Mouse (Mus musculus) lung, embryonic 14.5 days (tissue): ENCODE data around the gene Gimap4. TPM values are rescaled to one million over a fixed set of nuclear protein-coding genes. Genes with fewer than 3 reads are reported as not detected.
A peak's percentile ranks its signal among the peaks of the same experiment; 100 is the strongest.

Experiments
- ATAC-seq: fragments of 200-750 bp; cut with Nextera tagmentation; 2 replicates; pipeline ENCODE4 v1.8.0; 2017; ENCODE audit warnings: mild to moderate bottlenecking, moderate TSS enrichment, moderate library complexity; ENCODE audit not compliant: insufficient read depth
- DNase-seq: peaks from one replicate; pipeline ENCODE4 v3.0.0-alpha.2; 2015
- H3K27ac ChIP-seq: fragments of 300-500 bp; sonication (generic); 2 replicates; pipeline ENCODE4 v1.5.1; 2014; ENCODE audit warnings: low read depth, mild to moderate bottlenecking, moderate library complexity
- H3K27me3 ChIP-seq: fragments of 300-500 bp; sonication (generic); 2 replicates; pipeline ENCODE4 v1.6.1; 2014; ENCODE audit warnings: low read length, control low read depth; ENCODE audit not compliant: insufficient read depth
- H3K36me3 ChIP-seq: fragments of 300-500 bp; sonication (generic); 2 replicates; pipeline ENCODE4 v1.6.1; 2014; ENCODE audit warnings: control low read depth; ENCODE audit not compliant: insufficient read depth
- H3K4me1 ChIP-seq: fragments of 300-500 bp; sonication (generic); 2 replicates; pipeline ENCODE4 v1.6.1; 2014; ENCODE audit warnings: antibody characterized with exemption, control low read depth; ENCODE audit not compliant: insufficient read depth
- H3K4me2 ChIP-seq: fragments of 300-500 bp; sonication (generic); 2 replicates; pipeline ENCODE4 v1.6.1; 2014; ENCODE audit warnings: mild to moderate bottlenecking
- H3K4me3 ChIP-seq: fragments of 300-500 bp; sonication (generic); 2 replicates; pipeline ENCODE4 v1.5.1; 2014; ENCODE audit warnings: low read depth, low read length
- H3K9ac ChIP-seq: fragments of 300-500 bp; sonication (generic); 2 replicates; pipeline ENCODE4 v1.6.1; 2014
- H3K9me3 ChIP-seq: fragments of 300-500 bp; sonication (generic); 2 replicates; pipeline ENCODE4 v1.6.1; 2016; ENCODE audit warnings: low read depth, low read length, control low read depth
- CTCF ChIP-seq: IDR thresholded peaks from 2 replicates; pipeline ENCODE4 v1.5.1; 2016; ENCODE audit warnings: antibody characterized with exemption, low read depth
- WGBS: fragments of 180-500 bp; shearing (Covaris S2); extraction: QIAGEN DNeasy Blood & Tissue Kit; methylation state at CpG from one replicate; pipeline ENCODE4 v1.1.7; 2014; 5-methylcytosine and 5-hydroxymethylcytosine counted together
- polyA plus RNA-seq: library from polyadenylated mRNA; unstranded; fragments of >200 nt; fragmentation: Nextera tagmentation; extraction: Ambion mirVana; gene quantifications from 2 replicates; pipeline ENCODE4 v1.2.1, GENCODE M21; 2014

Gene Gimap4
- polyA plus RNA-seq, 1 experiment from 2014 or later, result 27.8 TPM

DNA sequence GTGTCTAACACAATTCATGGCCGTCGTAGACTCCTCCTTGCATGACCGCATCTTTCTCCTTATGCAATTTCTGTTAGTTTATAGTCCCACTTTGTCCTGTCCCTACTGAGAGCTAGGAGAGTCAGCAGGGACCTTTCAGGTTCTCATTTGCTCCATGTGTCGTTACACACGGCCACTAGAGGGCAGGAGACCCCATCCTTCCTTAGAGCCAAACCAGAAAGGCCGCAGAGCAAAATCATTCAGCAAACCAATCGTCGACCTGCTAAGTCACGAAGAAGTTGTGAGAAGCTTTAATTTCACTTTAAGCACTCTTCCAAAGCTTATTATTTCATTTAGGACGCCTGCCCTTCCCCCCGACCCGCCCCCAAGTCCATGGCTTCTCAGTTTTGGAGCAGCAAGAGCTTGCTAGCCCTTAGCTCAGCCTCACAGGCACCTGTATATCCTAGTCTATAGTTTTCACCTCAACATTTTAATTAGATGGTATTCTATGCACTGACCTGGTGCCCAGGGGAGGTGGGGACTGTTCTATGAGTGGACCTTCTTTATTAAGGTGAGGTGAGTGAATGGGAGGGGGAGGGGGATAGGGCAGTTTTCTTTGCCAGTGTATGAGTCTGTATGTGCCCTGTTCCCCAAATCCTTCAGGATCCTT is 38.6 kb upstream of the Gimap4 start:
- Histone ChIP-seq H3K27me3 (no peaks in the 10 kb centered on the region), H3K4me2 (no peak overlapping the region), H3K9me3 (no peaks in the 10 kb centered on the region), H3K36me3 (no peaks in the 10 kb centered on the region), H3K27ac (no peak overlapping the region), H3K9ac (no peak overlapping the region), H3K4me3 (no peak overlapping the region), H3K4me1 (no peaks in the 10 kb centered on the region)
- peak; percentile 90 for TF ChIP-seq CTCF
- ATAC-seq, result peak; percentile 56; the same call in 1 of the 2 replicates
- WGBS, result 10% methylated on average over 12 of the region's 12 CpGs
- peak; percentile 91 for DNase-seq

DNA sequence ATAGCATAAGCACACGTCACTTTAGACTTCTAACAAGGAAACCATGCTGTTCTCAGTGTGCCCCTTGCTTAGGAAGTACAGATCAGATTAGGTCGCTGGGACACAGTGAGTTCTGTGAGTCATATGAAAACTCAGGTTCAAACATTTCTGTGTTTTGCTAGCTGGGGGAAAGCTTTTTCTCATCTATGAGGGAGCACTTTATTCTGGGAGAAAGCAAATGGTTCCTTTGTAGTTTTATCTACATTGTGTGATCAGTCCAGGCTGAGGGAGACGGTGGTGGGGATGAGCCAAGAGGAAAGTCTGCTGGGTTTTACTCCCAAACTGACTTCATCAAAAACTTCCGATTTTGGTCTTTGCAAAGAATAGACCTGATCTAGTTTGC is 38.0 kb upstream of the Gimap4 start:
- Histone ChIP-seq H3K9ac (no peak overlapping the region), H3K4me3 (no peak overlapping the region), H3K27me3 (no peaks in the 10 kb centered on the region), H3K4me1 (no peaks in the 10 kb centered on the region), H3K9me3 (no peaks in the 10 kb centered on the region), H3K4me2 (no peak overlapping the region), H3K36me3 (no peaks in the 10 kb centered on the region), H3K27ac (no peak overlapping the region)
- no peak for TF ChIP-seq CTCF
- DNase-seq (no peak), ATAC-seq (no peak)
- 77% methylated on average over 4 of the region's 4 CpGs for WGBS

DNA sequence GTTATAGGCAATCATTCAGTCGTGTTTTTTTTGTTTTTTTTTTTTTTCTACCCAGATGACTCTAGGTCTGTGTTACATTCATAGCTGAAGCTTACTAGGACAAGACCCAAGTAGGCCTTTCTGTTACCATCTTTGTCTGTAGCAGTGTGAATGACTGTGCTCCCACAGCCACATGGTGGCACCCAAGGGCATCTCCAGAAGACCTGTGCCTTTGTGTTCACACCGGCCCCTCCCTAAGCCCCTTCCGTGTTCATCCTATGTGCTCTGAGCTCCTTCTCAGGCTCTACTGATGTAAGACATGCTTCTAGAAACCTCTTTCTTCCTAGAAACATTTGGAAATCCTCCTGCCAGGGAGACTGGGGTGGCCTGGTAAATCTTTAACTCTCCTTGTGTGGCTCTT is 37.4 kb upstream of the Gimap4 start, which contains the start of gene Gimap8:
TSS of gene Gimap8 (plus strand) at position 240 of the 400 bp plus-strand sequence.
- no peak within 1 kb of the TSS for H3K4me3 ChIP-seq
- H3K36me3 ChIP-seq, result no peaks in the 10 kb centered on the region
- no peak for ATAC-seq
- H3K9me3 ChIP-seq, result no peaks in the 10 kb centered on the region
- no peak within 1 kb of the TSS for H3K27ac ChIP-seq
- H3K27me3 ChIP-seq, result no peaks in the 10 kb centered on the region
- DNase-seq, result peak; percentile 74
- TF ChIP-seq CTCF, result peak; percentile 61
- no peak within 1 kb of the TSS for H3K9ac ChIP-seq
- peak within 1 kb of the TSS; percentile 5 for H3K4me2 ChIP-seq
- H3K4me1 ChIP-seq, result no peaks in the 10 kb centered on the region
- 32% methylated on average over 3 of the region's 3 CpGs for WGBS

DNA sequence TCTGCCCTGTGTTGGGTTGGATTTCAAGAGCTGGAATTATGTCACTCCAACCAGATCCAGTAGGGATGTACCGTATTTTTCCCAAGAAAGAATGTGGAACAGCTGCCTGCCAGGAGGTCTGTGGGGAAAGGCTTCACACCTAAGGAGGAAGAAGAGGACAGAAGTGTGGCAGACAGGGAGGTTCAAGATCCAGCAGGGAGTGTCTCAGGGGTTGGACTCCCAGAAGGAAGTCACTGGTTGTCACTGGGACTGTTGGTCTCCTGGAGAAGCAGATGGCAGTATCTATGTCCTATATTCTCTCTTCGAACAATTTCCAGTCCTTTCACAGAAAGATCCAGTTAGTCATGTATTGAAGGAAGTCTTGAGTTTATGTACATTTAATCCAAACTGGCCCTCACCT is 36.7 kb upstream of the Gimap4 start:
- WGBS, result 82% methylated on average over 2 of the region's 2 CpGs
- H3K4me2 ChIP-seq, result peak overlapping the region; percentile 5
- H3K27me3 ChIP-seq, result no peaks in the 10 kb centered on the region
- ATAC-seq (no peak), DNase-seq (no peak)
- no peak overlapping the region for H3K4me3 ChIP-seq
- no peaks in the 10 kb centered on the region for H3K9me3 ChIP-seq
- H3K27ac ChIP-seq, result no peak overlapping the region
- H3K36me3 ChIP-seq, result no peaks in the 10 kb centered on the region
- H3K9ac ChIP-seq, result no peak overlapping the region
- no peak for TF ChIP-seq CTCF
- H3K4me1 ChIP-seq, result no peaks in the 10 kb centered on the region

DNA sequence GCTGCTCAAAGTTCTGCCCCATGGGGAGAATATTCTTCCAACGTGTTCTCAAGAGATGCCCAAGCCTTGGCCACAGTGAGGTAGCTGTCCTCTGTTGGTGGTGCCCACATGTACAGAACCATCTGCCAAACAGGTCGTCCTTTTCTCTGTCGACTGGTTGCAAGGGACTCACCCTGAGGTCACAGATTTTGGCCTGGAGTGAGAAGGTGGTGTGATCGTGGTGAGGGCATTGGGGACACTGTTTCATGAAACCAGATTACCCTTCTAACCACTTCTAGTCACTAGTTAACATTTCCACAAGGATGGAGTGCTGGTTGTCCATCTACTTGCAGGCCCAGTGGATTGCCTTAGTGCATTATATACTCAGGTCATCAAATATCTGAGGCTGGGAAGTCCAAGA is 35.6 kb upstream of the Gimap4 start:
- TF ChIP-seq CTCF, result no peak
- no peaks in the 10 kb centered on the region for H3K27me3 ChIP-seq
- DNase-seq, result no peak

DNA sequence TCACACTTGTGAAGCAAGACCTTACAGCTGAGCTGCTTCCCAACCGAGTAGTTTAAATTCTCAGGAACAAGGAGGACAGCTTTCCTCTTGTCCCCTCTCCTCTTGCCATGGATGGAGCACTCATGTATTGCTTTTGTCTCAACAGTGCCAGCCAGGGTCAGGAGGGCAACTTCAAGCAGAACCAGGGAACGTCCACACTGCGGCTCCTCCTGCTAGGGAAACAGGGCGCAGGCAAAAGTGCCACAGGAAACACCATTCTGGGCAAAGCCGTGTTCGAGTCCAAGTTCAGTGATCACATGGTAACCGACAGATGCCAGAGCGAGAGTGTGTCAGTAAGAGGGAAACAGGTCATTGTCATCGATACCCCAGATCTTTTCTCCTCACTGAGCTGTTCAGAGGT is 34.3 kb upstream of the Gimap4 start:
- TF ChIP-seq CTCF, result no peak
- H3K27ac ChIP-seq, result no peak overlapping the region
- ATAC-seq (no peak), DNase-seq (no peak)
- H3K4me1 ChIP-seq, result no peaks in the 10 kb centered on the region
- H3K36me3 ChIP-seq, result no peaks in the 10 kb centered on the region
- H3K27me3 ChIP-seq, result no peaks in the 10 kb centered on the region
- no peak overlapping the region for H3K9ac ChIP-seq
- no peaks in the 10 kb centered on the region for H3K9me3 ChIP-seq
- H3K4me2 ChIP-seq, result no peak overlapping the region
- 80% methylated on average over 9 of the region's 9 CpGs for WGBS
- no peak overlapping the region for H3K4me3 ChIP-seq

More for the DNA sequence above, 35.6 kb upstream of the Gimap4 start:
- H3K4me3 ChIP-seq, result no peak overlapping the region
- no peak overlapping the region for H3K9ac ChIP-seq
- no peaks in the 10 kb centered on the region for H3K36me3 ChIP-seq
- no peaks in the 10 kb centered on the region for H3K4me1 ChIP-seq
- H3K4me2 ChIP-seq, result no peak overlapping the region
- H3K9me3 ChIP-seq, result no peaks in the 10 kb centered on the region
- 82% methylated on average over 4 of the region's 4 CpGs for WGBS
- no peak overlapping the region for H3K27ac ChIP-seq
- no peak for ATAC-seq

DNA sequence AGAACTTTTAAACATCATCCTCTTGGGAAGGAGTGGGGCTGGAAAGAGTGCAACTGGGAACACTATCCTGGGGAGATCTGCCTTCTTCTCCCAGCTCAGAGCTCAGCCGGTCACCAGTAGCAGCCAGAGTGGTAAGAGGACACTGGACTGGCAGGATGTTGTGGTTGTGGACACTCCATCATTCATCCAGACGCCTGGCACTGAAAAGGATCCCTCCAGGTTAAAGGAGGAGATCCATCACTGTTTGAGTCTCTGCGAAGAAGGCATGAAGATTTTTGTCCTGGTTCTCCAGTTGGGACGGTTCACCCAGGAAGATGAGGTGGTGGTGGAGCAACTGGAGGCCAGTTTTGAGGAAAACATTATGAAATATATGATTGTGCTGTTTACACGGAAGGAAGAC is 25.6 kb upstream of the Gimap4 start:
- Histone ChIP-seq H3K4me2 (no peak overlapping the region), H3K36me3 (no peaks in the 10 kb centered on the region), H3K9ac (no peak overlapping the region), H3K9me3 (no peaks in the 10 kb centered on the region), H3K4me1 (no peaks in the 10 kb centered on the region), H3K27me3 (no peaks in the 10 kb centered on the region), H3K4me3 (no peak overlapping the region), H3K27ac (no peak overlapping the region)
- no peak for TF ChIP-seq CTCF
- DNase-seq (no peak), ATAC-seq (no peak)
- WGBS, result 51% methylated on average over 5 of the region's 5 CpGs
